Mouse (Mus musculus): ENCODE data around the gene Gm14862. TPM values are rescaled to one million over a fixed set of nuclear protein-coding genes. Genes with fewer than 3 reads are reported as not detected.

The Gm14862 gene
- polyA plus RNA-seq, 1 experiment from 2014 or later = not detected

GRCm38 (mm10) chrX:9244603-9245336 lies 11.9 kb downstream of the Gm14862 start:
- peak; percentile 73; the same call in 1 of the 2 replicates for ATAC-seq (ENCODE audit: low FRiP score)
- peak; percentile 5 for DNase-seq (ENCODE audit: low spot score)
- WGBS = 60% methylated on average over 12 of the region's 12 CpGs
- H3K9ac ChIP-seq (ENCODE audit: low read depth, low read length) = no peak overlapping the region
- H3K27ac ChIP-seq (ENCODE audit: low read depth, low read length) = no peak overlapping the region
- H3K4me2 ChIP-seq (replicated peaks; ENCODE audit: low read depth, low read length) = no peak overlapping the region
- H3K4me3 ChIP-seq (ENCODE audit: low read depth, low read length) = no peak overlapping the region
- H3K27me3 ChIP-seq (ENCODE audit: control insufficient read depth, insufficient read depth, low read length) = no peaks in the 10 kb centered on the region
- H3K9me3 ChIP-seq (ENCODE audit: control insufficient read depth, low read length) = no peaks in the 10 kb centered on the region
- no peaks in the 10 kb centered on the region for H3K36me3 ChIP-seq (ENCODE audit: control insufficient read depth, insufficient read depth, low read length)
- no peaks in the 10 kb centered on the region for H3K4me1 ChIP-seq (replicated peaks; ENCODE audit: control insufficient read depth, insufficient read depth, low read length)

GRCm38 (mm10) chrX:9243381-9243864 lies 13.3 kb downstream of the Gm14862 start:
- no peaks in the 10 kb centered on the region for H3K36me3 ChIP-seq (ENCODE audit: control insufficient read depth, insufficient read depth, low read length)
- H3K4me2 ChIP-seq (replicated peaks; ENCODE audit: low read depth, low read length) = no peak overlapping the region
- DNase-seq (ENCODE audit: low spot score) = no peak
- H3K27ac ChIP-seq (ENCODE audit: low read depth, low read length) = no peak overlapping the region
- no peaks in the 10 kb centered on the region for H3K9me3 ChIP-seq (ENCODE audit: control insufficient read depth, low read length)
- no peak overlapping the region for H3K9ac ChIP-seq (ENCODE audit: low read depth, low read length)
- H3K27me3 ChIP-seq (ENCODE audit: control insufficient read depth, insufficient read depth, low read length) = no peaks in the 10 kb centered on the region
- no peak for ATAC-seq (ENCODE audit: low FRiP score)
- H3K4me3 ChIP-seq (ENCODE audit: low read depth, low read length) = no peak overlapping the region
- no peaks in the 10 kb centered on the region for H3K4me1 ChIP-seq (replicated peaks; ENCODE audit: control insufficient read depth, insufficient read depth, low read length)
- WGBS = 73% methylated on average over 8 of the region's 8 CpGs

- Histone ChIP-seq H3K27me3 (ENCODE audit: control insufficient read depth, insufficient read depth, low read length) (no peaks in the 10 kb centered on the region), H3K4me2 (replicated peaks; ENCODE audit: low read depth, low read length) (no peak overlapping the region), H3K4me3 (ENCODE audit: low read depth, low read length) (no peak overlapping the region), H3K36me3 (ENCODE audit: control insufficient read depth, insufficient read depth, low read length) (no peaks in the 10 kb centered on the region), H3K9me3 (ENCODE audit: control insufficient read depth, low read length) (no peaks in the 10 kb centered on the region), H3K27ac (ENCODE audit: low read depth, low read length) (no peak overlapping the region), H3K4me1 (replicated peaks; ENCODE audit: control insufficient read depth, insufficient read depth, low read length) (no peaks in the 10 kb centered on the region), H3K9ac (ENCODE audit: low read depth, low read length) (no peak overlapping the region)
- no peak for ATAC-seq (ENCODE audit: low FRiP score)
- WGBS = 83% methylated on average over 5 of the region's 5 CpGs
- no peak for DNase-seq (ENCODE audit: low spot score)
These were observed 15.7 kb downstream of the Gm14862 start for GRCm38 (mm10) chrX:9240737-9241591.

- no peaks in the 10 kb centered on the region for H3K4me1 ChIP-seq (replicated peaks; ENCODE audit: control insufficient read depth, insufficient read depth, low read length)
- no peaks in the 10 kb centered on the region for H3K36me3 ChIP-seq (ENCODE audit: control insufficient read depth, insufficient read depth, low read length)
- 77% methylated on average over 2 of the region's 2 CpGs for WGBS
- H3K27ac ChIP-seq (ENCODE audit: low read depth, low read length) = no peak overlapping the region
- no peak overlapping the region for H3K4me2 ChIP-seq (replicated peaks; ENCODE audit: low read depth, low read length)
- H3K4me3 ChIP-seq (ENCODE audit: low read depth, low read length) = no peak overlapping the region
- DNase-seq (ENCODE audit: low spot score) (no peak), ATAC-seq (ENCODE audit: low FRiP score) (no peak)
- H3K27me3 ChIP-seq (ENCODE audit: control insufficient read depth, insufficient read depth, low read length) = no peaks in the 10 kb centered on the region
- no peak overlapping the region for H3K9ac ChIP-seq (ENCODE audit: low read depth, low read length)
- no peaks in the 10 kb centered on the region for H3K9me3 ChIP-seq (ENCODE audit: control insufficient read depth, low read length)
These were observed 29.6 kb downstream of the Gm14862 start for GRCm38 (mm10) chrX:9227105-9227504.

- Histone ChIP-seq H3K4me3 (ENCODE audit: low read depth, low read length) (no peak overlapping the region), H3K4me1 (replicated peaks; ENCODE audit: control insufficient read depth, insufficient read depth, low read length) (no peaks in the 10 kb centered on the region), H3K9me3 (ENCODE audit: control insufficient read depth, low read length) (no peaks in the 10 kb centered on the region), H3K36me3 (ENCODE audit: control insufficient read depth, insufficient read depth, low read length) (no peaks in the 10 kb centered on the region), H3K27me3 (ENCODE audit: control insufficient read depth, insufficient read depth, low read length) (no peaks in the 10 kb centered on the region), H3K4me2 (replicated peaks; ENCODE audit: low read depth, low read length) (no peak overlapping the region), H3K9ac (ENCODE audit: low read depth, low read length) (no peak overlapping the region), H3K27ac (ENCODE audit: low read depth, low read length) (no peak overlapping the region)
- 93% methylated on average over 3 of the region's 3 CpGs for WGBS
- no peak for DNase-seq (ENCODE audit: low spot score)
- no peak for ATAC-seq (ENCODE audit: low FRiP score)
These were observed 34.1 kb downstream of the Gm14862 start for GRCm38 (mm10) chrX:9222412-9223221.

GRCm38 (mm10) chrX:9221736-9222135 lies 35.0 kb downstream of the Gm14862 start:
- no peak overlapping the region for H3K9ac ChIP-seq (ENCODE audit: low read depth, low read length)
- no peaks in the 10 kb centered on the region for H3K4me1 ChIP-seq (replicated peaks; ENCODE audit: control insufficient read depth, insufficient read depth, low read length)
- ATAC-seq (ENCODE audit: low FRiP score) (no peak), DNase-seq (ENCODE audit: low spot score) (no peak)
- 89% methylated on average over 4 of the region's 4 CpGs for WGBS
- no peaks in the 10 kb centered on the region for H3K27me3 ChIP-seq (ENCODE audit: control insufficient read depth, insufficient read depth, low read length)
- H3K36me3 ChIP-seq (ENCODE audit: control insufficient read depth, insufficient read depth, low read length) = no peaks in the 10 kb centered on the region
- H3K4me3 ChIP-seq (ENCODE audit: low read depth, low read length) = no peak overlapping the region
- H3K4me2 ChIP-seq (replicated peaks; ENCODE audit: low read depth, low read length) = no peak overlapping the region
- H3K27ac ChIP-seq (ENCODE audit: low read depth, low read length) = no peak overlapping the region
- no peaks in the 10 kb centered on the region for H3K9me3 ChIP-seq (ENCODE audit: control insufficient read depth, low read length)

- DNase-seq (ENCODE audit: low spot score) (peak; percentile 60), ATAC-seq (ENCODE audit: low FRiP score) (no peak)
- Histone ChIP-seq H3K4me2 (replicated peaks; ENCODE audit: low read depth, low read length) (no peak overlapping the region), H3K27ac (ENCODE audit: low read depth, low read length) (no peak overlapping the region), H3K27me3 (ENCODE audit: control insufficient read depth, insufficient read depth, low read length) (no peaks in the 10 kb centered on the region), H3K9me3 (ENCODE audit: control insufficient read depth, low read length) (no peaks in the 10 kb centered on the region), H3K9ac (ENCODE audit: low read depth, low read length) (no peak overlapping the region), H3K36me3 (ENCODE audit: control insufficient read depth, insufficient read depth, low read length) (no peaks in the 10 kb centered on the region), H3K4me3 (ENCODE audit: low read depth, low read length) (no peak overlapping the region), H3K4me1 (replicated peaks; ENCODE audit: control insufficient read depth, insufficient read depth, low read length) (no peaks in the 10 kb centered on the region)
- WGBS = 36% methylated on average over 6 of the region's 6 CpGs
These were observed 35.5 kb downstream of the Gm14862 start for GRCm38 (mm10) chrX:9221206-9221605.

- no peak for ATAC-seq (ENCODE audit: low FRiP score)
- H3K9me3 ChIP-seq (ENCODE audit: control insufficient read depth, low read length) = no peaks in the 10 kb centered on the region
- H3K27me3 ChIP-seq (ENCODE audit: control insufficient read depth, insufficient read depth, low read length) = no peaks in the 10 kb centered on the region
- no peaks in the 10 kb centered on the region for H3K4me1 ChIP-seq (replicated peaks; ENCODE audit: control insufficient read depth, insufficient read depth, low read length)
- H3K9ac ChIP-seq (ENCODE audit: low read depth, low read length) = no peak overlapping the region
- H3K4me2 ChIP-seq (replicated peaks; ENCODE audit: low read depth, low read length) = no peak overlapping the region
- no peaks in the 10 kb centered on the region for H3K36me3 ChIP-seq (ENCODE audit: control insufficient read depth, insufficient read depth, low read length)
- no peak overlapping the region for H3K4me3 ChIP-seq (ENCODE audit: low read depth, low read length)
- DNase-seq (ENCODE audit: low spot score) = no peak
- WGBS = 93% methylated on average over 3 of the region's 3 CpGs
- H3K27ac ChIP-seq (ENCODE audit: low read depth, low read length) = no peak overlapping the region
These were observed 37.1 kb downstream of the Gm14862 start for GRCm38 (mm10) chrX:9219570-9219969.
